Mouse (Mus musculus): ENCODE data around the gene Slc12a3. TPM values are rescaled to one million over a fixed set of nuclear protein-coding genes. Genes with fewer than 3 reads are reported as not detected.

Gene Slc12a3
- total and polyA plus RNA-seq, 2 experiments, result 0.04 to 0.18 TPM

- H3K4me3 ChIP-seq (ENCODE audit: insufficient read depth, low read depth, low read length), result no peak overlapping the region
- H3K79me2 ChIP-seq (ENCODE audit: control insufficient read depth, insufficient read depth, low read length), result no peaks in the 10 kb centered on the region; the same call in 1 of the 2 replicates
- TF ChIP-seq CTCF (IDR thresholded peaks at IDR 0.05; ENCODE audit: low read depth, low read length), result no peak
- no peak for TF ChIP-seq POLR2A (IDR thresholded peaks at IDR 0.05; ENCODE audit: extremely low read depth, insufficient read depth, low read length)
- no peak overlapping the region for H3K27ac ChIP-seq (replicated peaks; ENCODE audit: insufficient read depth, low read depth, low read length)
- no peak overlapping the region for H3K9ac ChIP-seq (ENCODE audit: low read depth, low read length)
- H3K36me3 ChIP-seq (ENCODE audit: control insufficient read depth, insufficient read depth, low read length), result peaks cover 2% of the 10 kb centered on the region
- H3K4me1 ChIP-seq (ENCODE audit: control insufficient read depth, insufficient read depth, low read length), result no peaks in the 10 kb centered on the region
- DNase-seq (ENCODE audit: extremely low read depth, low read depth, low spot score), result no peak
- H3K27me3 ChIP-seq (ENCODE audit: control insufficient read depth, insufficient read depth, low read length), result no peaks in the 10 kb centered on the region
- WGBS, result 75% methylated on average over 6 of the region's 6 CpGs
Measured at GRCm38 (mm10) chr8:94292072-94292471, 36.9 kb upstream of the Slc12a3 start.

- H3K27ac ChIP-seq (replicated peaks; ENCODE audit: insufficient read depth, low read depth, low read length), result no peak overlapping the region
- DNase-seq (ENCODE audit: extremely low read depth, low read depth, low spot score), result peak; percentile 5
- H3K36me3 ChIP-seq (ENCODE audit: control insufficient read depth, insufficient read depth, low read length), result peaks cover 2% of the 10 kb centered on the region
- no peak overlapping the region for H3K9ac ChIP-seq (ENCODE audit: low read depth, low read length)
- WGBS, result 74% methylated on average over 8 of the region's 8 CpGs
- no peak for TF ChIP-seq CTCF (IDR thresholded peaks at IDR 0.05; ENCODE audit: low read depth, low read length)
- no peak for TF ChIP-seq POLR2A (IDR thresholded peaks at IDR 0.05; ENCODE audit: extremely low read depth, insufficient read depth, low read length)
- H3K4me3 ChIP-seq (ENCODE audit: insufficient read depth, low read depth, low read length), result no peak overlapping the region
- no peaks in the 10 kb centered on the region for H3K4me1 ChIP-seq (ENCODE audit: control insufficient read depth, insufficient read depth, low read length)
- H3K79me2 ChIP-seq (ENCODE audit: control insufficient read depth, insufficient read depth, low read length), result no peaks in the 10 kb centered on the region; the same call in 1 of the 2 replicates
- H3K27me3 ChIP-seq (ENCODE audit: control insufficient read depth, insufficient read depth, low read length), result no peaks in the 10 kb centered on the region
Measured at GRCm38 (mm10) chr8:94292626-94293025, 36.4 kb upstream of the Slc12a3 start.

GRCm38 (mm10) chr8:94295687-94296086 is 33.3 kb upstream of the Slc12a3 start:
- H3K27ac ChIP-seq (replicated peaks; ENCODE audit: insufficient read depth, low read depth, low read length), result no peak overlapping the region
- no peaks in the 10 kb centered on the region for H3K79me2 ChIP-seq (ENCODE audit: control insufficient read depth, insufficient read depth, low read length)
- H3K9ac ChIP-seq (ENCODE audit: low read depth, low read length), result no peak overlapping the region
- DNase-seq (ENCODE audit: extremely low read depth, low read depth, low spot score), result no peak
- no peak for TF ChIP-seq POLR2A (IDR thresholded peaks at IDR 0.05; ENCODE audit: extremely low read depth, insufficient read depth, low read length)
- TF ChIP-seq CTCF (IDR thresholded peaks at IDR 0.05; ENCODE audit: low read depth, low read length), result no peak
- H3K36me3 ChIP-seq (ENCODE audit: control insufficient read depth, insufficient read depth, low read length), result peaks cover 2% of the 10 kb centered on the region
- H3K27me3 ChIP-seq (ENCODE audit: control insufficient read depth, insufficient read depth, low read length), result no peaks in the 10 kb centered on the region
- WGBS, result 94% methylated on average over 6 of the region's 6 CpGs
- H3K4me1 ChIP-seq (ENCODE audit: control insufficient read depth, insufficient read depth, low read length), result no peaks in the 10 kb centered on the region
- no peak overlapping the region for H3K4me3 ChIP-seq (ENCODE audit: insufficient read depth, low read depth, low read length)

- Histone ChIP-seq H3K79me2 (ENCODE audit: control insufficient read depth, insufficient read depth, low read length) (no peaks in the 10 kb centered on the region), H3K4me1 (ENCODE audit: control insufficient read depth, insufficient read depth, low read length) (no peaks in the 10 kb centered on the region), H3K27me3 (ENCODE audit: control insufficient read depth, insufficient read depth, low read length) (no peaks in the 10 kb centered on the region), H3K27ac (replicated peaks; ENCODE audit: insufficient read depth, low read depth, low read length) (no peak overlapping the region), H3K4me3 (ENCODE audit: insufficient read depth, low read depth, low read length) (no peak overlapping the region), H3K36me3 (ENCODE audit: control insufficient read depth, insufficient read depth, low read length) (peaks cover 3% of the 10 kb centered on the region), H3K9ac (ENCODE audit: low read depth, low read length) (no peak overlapping the region)
- TF ChIP-seq CTCF (IDR thresholded peaks at IDR 0.05; ENCODE audit: low read depth, low read length) (no peak), POLR2A (IDR thresholded peaks at IDR 0.05; ENCODE audit: extremely low read depth, insufficient read depth, low read length) (no peak)
- no peak for DNase-seq (ENCODE audit: extremely low read depth, low read depth, low spot score)
- 94% methylated on average over 9 of the region's 9 CpGs for WGBS
Measured at GRCm38 (mm10) chr8:94296312-94296991, 32.5 kb upstream of the Slc12a3 start.

- no peaks in the 10 kb centered on the region for H3K27me3 ChIP-seq (ENCODE audit: control insufficient read depth, insufficient read depth, low read length)
- no peak for DNase-seq (ENCODE audit: extremely low read depth, low read depth, low spot score)
- TF ChIP-seq CTCF (IDR thresholded peaks at IDR 0.05; ENCODE audit: low read depth, low read length), result no peak
- 90% methylated on average over 6 of the region's 6 CpGs for WGBS
- no peak overlapping the region for H3K9ac ChIP-seq (ENCODE audit: low read depth, low read length)
- H3K36me3 ChIP-seq (ENCODE audit: control insufficient read depth, insufficient read depth, low read length), result peaks cover 5% of the 10 kb centered on the region
- H3K79me2 ChIP-seq (ENCODE audit: control insufficient read depth, insufficient read depth, low read length), result no peaks in the 10 kb centered on the region
- no peak overlapping the region for H3K27ac ChIP-seq (replicated peaks; ENCODE audit: insufficient read depth, low read depth, low read length)
- H3K4me1 ChIP-seq (ENCODE audit: control insufficient read depth, insufficient read depth, low read length), result no peaks in the 10 kb centered on the region
- H3K4me3 ChIP-seq (ENCODE audit: insufficient read depth, low read depth, low read length), result no peak overlapping the region
Measured at GRCm38 (mm10) chr8:94297101-94297500, 31.9 kb upstream of the Slc12a3 start.

- no peaks in the 10 kb centered on the region for H3K79me2 ChIP-seq (ENCODE audit: control insufficient read depth, insufficient read depth, low read length)
- H3K27me3 ChIP-seq (ENCODE audit: control insufficient read depth, insufficient read depth, low read length), result no peaks in the 10 kb centered on the region
- H3K4me3 ChIP-seq (ENCODE audit: insufficient read depth, low read depth, low read length), result no peak overlapping the region
- no peak overlapping the region for H3K9ac ChIP-seq (ENCODE audit: low read depth, low read length)
- WGBS, result 91% methylated on average over 4 of the region's 4 CpGs
- TF ChIP-seq CTCF (IDR thresholded peaks at IDR 0.05; ENCODE audit: low read depth, low read length) (no peak), POLR2A (IDR thresholded peaks at IDR 0.05; ENCODE audit: extremely low read depth, insufficient read depth, low read length) (no peak)
- DNase-seq (ENCODE audit: extremely low read depth, low read depth, low spot score), result no peak
- peaks cover 9% of the 10 kb centered on the region for H3K36me3 ChIP-seq (ENCODE audit: control insufficient read depth, insufficient read depth, low read length)
- no peaks in the 10 kb centered on the region for H3K4me1 ChIP-seq (ENCODE audit: control insufficient read depth, insufficient read depth, low read length)
- H3K27ac ChIP-seq (replicated peaks; ENCODE audit: insufficient read depth, low read depth, low read length), result no peak overlapping the region
Measured at GRCm38 (mm10) chr8:94300809-94301208, 28.2 kb upstream of the Slc12a3 start.

Data from liver, adult 2 months (tissue).